8 mouse cellular contexts compared by ENCODE assay signal in the genomic region with DNA sequence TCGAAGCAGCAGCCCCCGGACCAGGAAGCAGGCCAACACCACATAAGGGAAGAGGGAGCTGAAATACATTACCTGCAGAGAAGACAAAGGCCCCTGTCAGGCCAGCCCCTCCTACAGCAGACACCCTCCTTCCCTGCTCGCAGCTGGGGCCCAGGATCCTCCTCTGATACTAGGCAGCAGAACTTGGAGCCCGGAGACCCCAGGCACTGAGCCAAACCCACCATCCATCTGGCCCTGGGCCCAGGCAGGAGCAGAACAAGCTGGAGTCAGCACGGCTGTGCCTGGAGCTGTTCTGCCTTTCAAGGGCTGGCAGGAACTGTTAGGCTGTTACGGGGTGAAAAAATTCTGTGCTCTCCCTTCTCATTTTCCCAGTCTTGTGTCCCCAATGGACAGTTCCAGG. TPM values are rescaled to one million over a fixed set of nuclear protein-coding genes. Genes with fewer than 3 reads are reported as not detected.
DNase-seq lines count a peak whose midpoint lies in the region; ATAC-seq and TF ChIP-seq lines count a peak whose summit lies in the region.

No protein-coding gene starts in this region.

- no peak for TF ChIP-seq CTCF in cerebellum, adult 2 months (IDR thresholded peaks at IDR 0.05; ENCODE audit: borderline replicate concordance, insufficient read depth, low read depth, low read length)
- no peak for TF ChIP-seq CTCF in midbrain, postnatal 0 days (IDR thresholded peaks at IDR 0.05)

- H3K4me1 ChIP-seq in cerebellum, adult 2 months (ENCODE audit: control insufficient read depth, insufficient read depth, low read length), result peaks cover 35% of the 10 kb centered on the region
- H3K4me1 ChIP-seq in midbrain, postnatal 0 days (ENCODE audit: insufficient read depth, low read length), result no peaks in the 10 kb centered on the region

- peak; percentile 52 to 69 for DNase-seq in left cerebral cortex, adult 18-20 months (ENCODE audit: low spot score in 2 of 2)
- DNase-seq in left cerebral cortex, adult 11 months (ENCODE audit: low spot score), result no peak
- peak; percentile 75 to 76 for DNase-seq in cerebellum, adult 2 months
- DNase-seq in kidney, postnatal 36 days, result peak; percentile 38 to 55
- DNase-seq in midbrain, postnatal 0 days (ENCODE audit: low spot score), result peak; percentile 90
- DNase-seq in adrenal gland, adult 2 months, result no peak

- no peak overlapping the region for H3K9ac ChIP-seq in midbrain, postnatal 0 days (replicated peaks; ENCODE audit: low read length, poor library complexity, severe bottlenecking)

- peak overlapping the region; percentile 40; the same call in 1 of the 2 replicates for H3K27ac ChIP-seq in cerebellum, adult 2 months (ENCODE audit: insufficient read depth, low read length)
- H3K27ac ChIP-seq in midbrain, postnatal 0 days (ENCODE audit: low read depth, low read length), result no peak overlapping the region

- peaks cover 43% of the 10 kb centered on the region for H3K36me3 ChIP-seq in midbrain, postnatal 0 days (ENCODE audit: insufficient read depth, low read length)

- H3K27me3 ChIP-seq in cerebellum, adult 2 months (ENCODE audit: control insufficient read depth, insufficient read depth, low read length), result no peaks in the 10 kb centered on the region
- no peaks in the 10 kb centered on the region for H3K27me3 ChIP-seq in midbrain, postnatal 0 days (ENCODE audit: insufficient read depth, low read length)

- ATAC-seq in granulocyte monocyte progenitor cell, adult 5-6 weeks (replicated peaks; ENCODE audit: poor library complexity, severe bottlenecking), result 0 out of 2 replicates have a peak, but pooled peaks have one; percentile 14
- ATAC-seq in midbrain, postnatal 0 days (ENCODE audit: low FRiP score), result peak; percentile 75
- ATAC-seq in monocyte, adult 5-6 weeks (replicated peaks; ENCODE audit: insufficient number of reproducible peaks, low FRiP score, low TSS enrichment, poor library complexity, severe bottlenecking), result no peak

- H3K4me2 ChIP-seq in midbrain, postnatal 0 days (ENCODE audit: low read depth, low read length, poor library complexity, severe bottlenecking), result no peak overlapping the region

- no peaks in the 10 kb centered on the region for H3K9me3 ChIP-seq in midbrain, postnatal 0 days (ENCODE audit: low read length)

- TF ChIP-seq POLR2A in cerebellum, adult 2 months (IDR thresholded peaks at IDR 0.05; ENCODE audit: borderline replicate concordance, insufficient read depth, low read length), result no peak

- WGBS in cerebellum, adult 2 months, result 4% methylated on average over 6 of the region's 6 CpGs
- WGBS in midbrain, postnatal 0 days, result 38% methylated on average over 6 of the region's 6 CpGs

- H3K4me3 ChIP-seq in cerebellum, adult 2 months (replicated peaks; ENCODE audit: insufficient read depth, low read depth, low read length), result no peak overlapping the region
- no peak overlapping the region for H3K4me3 ChIP-seq in midbrain, postnatal 0 days (ENCODE audit: low read depth, low read length)

RNA-seq across cellular contexts. Expression of a gene that starts 26.4 kb away (rescaled TPM):
- total RNA-seq in left cerebral cortex, adult 18-20 months (2021), result 100 to 1,000 TPM; 388 to 416 TPM
- 158 and 176 TPM in 2 replicates for polyA plus RNA-seq in cerebellum, adult 2 months (2012; rRNA removed)
- total RNA-seq in granulocyte monocyte progenitor cell, adult 5-6 weeks (2014; fragmentation: Nextera tagmentation), result not detected in 2 replicates
- total RNA-seq in granulocyte monocyte progenitor cell, adult 5-6 weeks (2017), result not detected in 2 replicates
- 52.0 and 60.0 TPM in 2 replicates for total RNA-seq in midbrain, postnatal 0 days (2014; rRNA removed)
- polyA plus RNA-seq in midbrain, postnatal 0 days (2015; fragmentation: Nextera tagmentation; extraction: Ambion mirVana), result 17.5 and 22.2 TPM in 2 replicates
- total RNA-seq in monocyte, adult 5-6 weeks (2017), result not detected in 3 replicates
- total RNA-seq in adrenal gland, adult 2 months (2021), result 10 to 100 TPM in 1 of 2 experiments, 1 to 10 TPM in 1; 4.3 to 13.3 TPM
- 1.8 and 2.8 TPM in 2 replicates for polyA plus RNA-seq in adrenal gland, adult 2 months (2012; rRNA removed)

RNA-seq across cellular contexts. Expression of a gene that starts 32.1 kb away (rescaled TPM):
- total RNA-seq in left cerebral cortex, adult 18-20 months (2021), result 10 to 100 TPM; 70.5 to 75.2 TPM
- polyA plus RNA-seq in cerebellum, adult 2 months (2012; rRNA removed), result 59.7 and 62.3 TPM in 2 replicates
- total RNA-seq in granulocyte monocyte progenitor cell, adult 5-6 weeks (2014; fragmentation: Nextera tagmentation), result not detected in 2 replicates
- total RNA-seq in granulocyte monocyte progenitor cell, adult 5-6 weeks (2017), result not detected in 2 replicates
- total RNA-seq in midbrain, postnatal 0 days (2014; rRNA removed), result 41.3 and 46.8 TPM in 2 replicates
- 16.0 and 17.2 TPM in 2 replicates for polyA plus RNA-seq in midbrain, postnatal 0 days (2015; fragmentation: Nextera tagmentation; extraction: Ambion mirVana)
- not detected in 3 replicates for total RNA-seq in monocyte, adult 5-6 weeks (2017)
- total RNA-seq in adrenal gland, adult 2 months (2021), result 10 to 100 TPM in 1 of 2 experiments, 1 to 10 TPM in 1; 7.4 to 13.6 TPM
- 8.6 and 10.0 TPM in 2 replicates for polyA plus RNA-seq in adrenal gland, adult 2 months (2012; rRNA removed)

Comparison
In these comparisons a context has a peak if more than half of its experiments do, and no peak if none do; other contexts are left out.
1. DNase-seq: peak in left cerebral cortex, adult 18-20 months (2 of 2), cerebellum, adult 2 months (2 of 2), kidney, postnatal 36 days (2 of 2) and midbrain, postnatal 0 days (single experiment); none in left cerebral cortex, adult 11 months (single experiment) and adrenal gland, adult 2 months (single experiment).